Mouse (Mus musculus) midbrain, embryonic 16.5 days (tissue): ENCODE measurements at regions not wholly inside any gene's neighbourhood (a gene's known extent, or its start where the extent isn't known, plus 50 kb on each side); places are given as distances from the start of the nearest gene placed in this dataset.

ENCODE experiments used
- ATAC-seq: fragments of 200-750 bp; cut with Nextera tagmentation; 2 replicates; pipeline ENCODE4 v1.8.0; 2017; ENCODE audit warnings: moderate TSS enrichment
- H3K27ac ChIP-seq: fragments of 300-500 bp; sonication (generic); 2 replicates; pipeline ENCODE4 v1.5.1; 2014; ENCODE audit warnings: mild to moderate bottlenecking, low read length, mixed read lengths
- H3K27me3 ChIP-seq: fragments of 300-500 bp; sonication (generic); 2 replicates; pipeline ENCODE4 v1.6.1; 2014; ENCODE audit warnings: low read depth, low read length, mixed read lengths; ENCODE audit not compliant: control insufficient read depth, insufficient read depth
- H3K36me3 ChIP-seq: fragments of 300-500 bp; sonication (generic); 2 replicates; pipeline ENCODE4 v1.6.1; 2014; ENCODE audit warnings: mild to moderate bottlenecking, low read length, moderate library complexity, mixed read lengths; ENCODE audit not compliant: control insufficient read depth, insufficient read depth
- H3K4me1 ChIP-seq: fragments of 300-500 bp; sonication (generic); 2 replicates; pipeline ENCODE4 v1.6.1; 2014; ENCODE audit warnings: mild to moderate bottlenecking, low read length, mixed read lengths; ENCODE audit not compliant: control insufficient read depth, insufficient read depth
- H3K4me2 ChIP-seq: fragments of 300-500 bp; sonication (generic); 2 replicates; pipeline ENCODE4 v1.6.1; 2014; ENCODE audit warnings: mild to moderate bottlenecking, low read length, mixed read lengths
- H3K4me3 ChIP-seq: fragments of 300-500 bp; sonication (generic); 2 replicates; pipeline ENCODE4 v1.5.1; 2014; ENCODE audit warnings: low read depth, mild to moderate bottlenecking, low read length, moderate library complexity, mixed read lengths
- H3K9ac ChIP-seq: fragments of 300-500 bp; sonication (generic); 2 replicates; pipeline ENCODE4 v1.6.1; 2014; ENCODE audit warnings: low read depth, low read length, mixed read lengths
- H3K9me3 ChIP-seq: fragments of 300-500 bp; sonication (generic); replicated peaks from 2 replicates; pipeline ENCODE4 v1.6.1; 2014; ENCODE audit warnings: mild to moderate bottlenecking, low read length, mixed read lengths; ENCODE audit not compliant: control insufficient read depth, poor library complexity, severe bottlenecking
- WGBS: fragments of 180-500 bp; shearing (Covaris S2); extraction: QIAGEN DNeasy Blood & Tissue Kit; methylation state at CpG from one replicate; pipeline ENCODE4 v1.1.7; 2014; 5-methylcytosine and 5-hydroxymethylcytosine counted together

GRCm38 (mm10) chr15:87987322-87987985 is 443.4 kb downstream of the Fam19a5 start:
- H3K27me3 ChIP-seq: no peaks in the 10 kb centered on the region
- H3K27ac ChIP-seq: no peak overlapping the region
- H3K9ac ChIP-seq: no peak overlapping the region
- H3K36me3 ChIP-seq: no peaks in the 10 kb centered on the region
- no peak overlapping the region for H3K4me3 ChIP-seq
- H3K4me2 ChIP-seq: no peak overlapping the region
- no peaks in the 10 kb centered on the region for H3K9me3 ChIP-seq
- H3K4me1 ChIP-seq: no peaks in the 10 kb centered on the region
- WGBS: 14% methylated on average over 5 of the region's 5 CpGs
- ATAC-seq: no peak

- no peaks in the 10 kb centered on the region for H3K9me3 ChIP-seq
- 44% methylated on average over 8 of the region's 8 CpGs for WGBS
- H3K4me2 ChIP-seq: no peak overlapping the region
- H3K4me3 ChIP-seq: no peak overlapping the region
- H3K9ac ChIP-seq: no peak overlapping the region
- no peak overlapping the region for H3K27ac ChIP-seq
- H3K4me1 ChIP-seq: no peaks in the 10 kb centered on the region
- no peak for ATAC-seq
- H3K27me3 ChIP-seq: no peaks in the 10 kb centered on the region
- H3K36me3 ChIP-seq: no peaks in the 10 kb centered on the region
Observed at GRCm38 (mm10) chr15:87994546-87994945, 450.4 kb downstream of the Fam19a5 start.

- 88% methylated on average over 5 of the region's 5 CpGs for WGBS
Observed at GRCm38 (mm10) chr15:88017076-88017475, 473.0 kb downstream of the Fam19a5 start.

GRCm38 (mm10) chr15:88032751-88033150 is 488.7 kb downstream of the Fam19a5 start:
- no peak for ATAC-seq
- Histone ChIP-seq H3K4me1 (peaks cover 6% of the 10 kb centered on the region; the same call in 1 of the 2 replicates), H3K27me3 (no peaks in the 10 kb centered on the region), H3K27ac (no peak overlapping the region), H3K9ac (no peak overlapping the region), H3K4me2 (no peak overlapping the region), H3K9me3 (no peaks in the 10 kb centered on the region), H3K4me3 (no peak overlapping the region), H3K36me3 (no peaks in the 10 kb centered on the region)
- 73% methylated on average over 11 of the region's 11 CpGs for WGBS

More at GRCm38 (mm10) chr15:88017076-88017475, 473.0 kb downstream of the Fam19a5 start:
- no peak overlapping the region for H3K9ac ChIP-seq
- H3K9me3 ChIP-seq: no peaks in the 10 kb centered on the region
- no peak for ATAC-seq
- H3K27ac ChIP-seq: no peak overlapping the region
- no peak overlapping the region for H3K4me3 ChIP-seq
- H3K4me2 ChIP-seq: no peak overlapping the region
- no peaks in the 10 kb centered on the region for H3K36me3 ChIP-seq
- H3K4me1 ChIP-seq: no peaks in the 10 kb centered on the region
- H3K27me3 ChIP-seq: no peaks in the 10 kb centered on the region

- Histone ChIP-seq H3K4me1 (peaks cover 6% of the 10 kb centered on the region; the same call in 1 of the 2 replicates), H3K27ac (no peak overlapping the region), H3K4me3 (no peak overlapping the region), H3K9me3 (no peaks in the 10 kb centered on the region), H3K4me2 (no peak overlapping the region), H3K9ac (no peak overlapping the region), H3K36me3 (no peaks in the 10 kb centered on the region), H3K27me3 (no peaks in the 10 kb centered on the region)
- no peak for ATAC-seq
- WGBS: 79% methylated on average over 4 of the region's 4 CpGs
Observed at GRCm38 (mm10) chr15:88033725-88034124, 489.6 kb downstream of the Fam19a5 start.

GRCm38 (mm10) chr15:88035486-88035885 is 491.4 kb downstream of the Fam19a5 start:
- H3K27me3 ChIP-seq: no peaks in the 10 kb centered on the region
- no peak overlapping the region for H3K9ac ChIP-seq
- peaks cover 6% of the 10 kb centered on the region; the same call in 1 of the 2 replicates for H3K4me1 ChIP-seq
- H3K4me2 ChIP-seq: no peak overlapping the region
- no peak overlapping the region for H3K27ac ChIP-seq
- no peak for ATAC-seq
- H3K36me3 ChIP-seq: no peaks in the 10 kb centered on the region
- no peak overlapping the region for H3K4me3 ChIP-seq
- WGBS: 79% methylated on average over 8 of the region's 8 CpGs
- no peaks in the 10 kb centered on the region for H3K9me3 ChIP-seq

- WGBS: 59% methylated on average over 22 of the region's 22 CpGs
- H3K4me3 ChIP-seq: no peak overlapping the region
- H3K9ac ChIP-seq: no peak overlapping the region
- no peaks in the 10 kb centered on the region for H3K9me3 ChIP-seq
- 0 out of 2 replicates have a peak, but pooled peaks have one; percentile 39 for ATAC-seq
- H3K27ac ChIP-seq: no peak overlapping the region
- peaks cover 6% of the 10 kb centered on the region; the same call in 1 of the 2 replicates for H3K4me1 ChIP-seq
- H3K36me3 ChIP-seq: no peaks in the 10 kb centered on the region
- H3K27me3 ChIP-seq: no peaks in the 10 kb centered on the region
- no peak overlapping the region for H3K4me2 ChIP-seq
Observed at GRCm38 (mm10) chr15:88036146-88037000, 492.3 kb downstream of the Fam19a5 start.

- H3K27ac ChIP-seq: no peak overlapping the region
- no peak overlapping the region for H3K4me2 ChIP-seq
- peaks cover 6% of the 10 kb centered on the region; the same call in 1 of the 2 replicates for H3K4me1 ChIP-seq
- H3K36me3 ChIP-seq: no peaks in the 10 kb centered on the region
- ATAC-seq: no peak
- WGBS: 94% methylated on average over 4 of the region's 4 CpGs
- no peaks in the 10 kb centered on the region for H3K27me3 ChIP-seq
- H3K9ac ChIP-seq: no peak overlapping the region
- no peak overlapping the region for H3K4me3 ChIP-seq
- H3K9me3 ChIP-seq: no peaks in the 10 kb centered on the region
Observed at GRCm38 (mm10) chr15:88037606-88038005, 493.5 kb downstream of the Fam19a5 start.

GRCm38 (mm10) chr15:88042821-88043220 is 498.7 kb downstream of the Fam19a5 start:
- WGBS: 90% methylated on average over 2 of the region's 2 CpGs
- Histone ChIP-seq H3K4me3 (no peak overlapping the region), H3K9me3 (no peaks in the 10 kb centered on the region; the same call in 1 of the 2 replicates), H3K36me3 (no peaks in the 10 kb centered on the region), H3K9ac (no peak overlapping the region), H3K27ac (no peak overlapping the region), H3K4me2 (no peak overlapping the region), H3K27me3 (no peaks in the 10 kb centered on the region), H3K4me1 (no peaks in the 10 kb centered on the region)
- no peak for ATAC-seq
